Mouse (Mus musculus) liver, embryonic 13.5 days (tissue): Measurements from ENCODE around the gene Ccdc88a. TPM values are rescaled to one million over a fixed set of nuclear protein-coding genes. Genes with fewer than 3 reads are reported as not detected.

Experiments
- ATAC-seq: fragments of 200-750 bp; cut with Nextera tagmentation; 2 replicates; pipeline ENCODE4 v1.8.0; 2017; ENCODE audit warnings: low read depth, mild to moderate bottlenecking, moderate number of reproducible peaks, moderate library complexity
- DNase-seq: peaks from one replicate; pipeline ENCODE4 v3.0.0; 2022
- H3K27ac ChIP-seq: fragments of 300-500 bp; sonication (generic); 2 replicates; pipeline ENCODE4 v1.5.1; 2015; ENCODE audit warnings: moderate library complexity, mild to moderate bottlenecking, inconsistent platforms
- H3K27me3 ChIP-seq: fragments of 300-500 bp; sonication (generic); 2 replicates; pipeline ENCODE4 v1.6.1; 2015; ENCODE audit warnings: mild to moderate bottlenecking, inconsistent platforms
- H3K36me3 ChIP-seq: fragments of 300-500 bp; sonication (generic); 2 replicates; pipeline ENCODE4 v1.6.1; 2015; ENCODE audit warnings: mild to moderate bottlenecking, inconsistent platforms
- H3K4me1 ChIP-seq: fragments of 300-500 bp; sonication (generic); replicated peaks from 2 replicates; pipeline ENCODE4 v1.6.1; 2015; ENCODE audit warnings: inconsistent platforms
- H3K4me2 ChIP-seq: fragments of 300-500 bp; sonication (generic); 2 replicates; pipeline ENCODE4 v1.6.1; 2015; ENCODE audit warnings: inconsistent platforms, mild to moderate bottlenecking, moderate library complexity
- H3K4me3 ChIP-seq: fragments of 300-500 bp; sonication (generic); replicated peaks from 2 replicates; pipeline ENCODE4 v1.5.1; 2015; ENCODE audit warnings: mild to moderate bottlenecking, inconsistent platforms
- H3K9ac ChIP-seq: fragments of 300-500 bp; sonication (generic); 2 replicates; pipeline ENCODE4 v1.6.1; 2015; ENCODE audit warnings: mild to moderate bottlenecking, inconsistent platforms
- H3K9me3 ChIP-seq: fragments of 300-500 bp; sonication (generic); replicated peaks from 2 replicates; pipeline ENCODE4 v1.6.1; 2016; ENCODE audit warnings: inconsistent platforms
- WGBS: fragments of 180-500 bp; shearing (Covaris S2); methylation state at CpG from one replicate; pipeline ENCODE4 v1.1.7; 2015; ENCODE audit not compliant: insufficient replicate concordance; 5-methylcytosine and 5-hydroxymethylcytosine counted together
- polyA plus RNA-seq: library from polyadenylated mRNA; unstranded; fragments of >200 nt; fragmentation: Nextera tagmentation; extraction: Ambion mirVana; gene quantifications from 2 replicates; pipeline ENCODE4 v1.2.1, GENCODE M21; 2015

The Ccdc88a gene
- polyA plus RNA-seq, 1 experiment from 2014 or later, result 5.2 TPM

- no peaks in the 10 kb centered on the region for H3K9me3 ChIP-seq
- no peak overlapping the region for H3K27ac ChIP-seq
- H3K27me3 ChIP-seq, result no peaks in the 10 kb centered on the region
- H3K4me1 ChIP-seq, result peaks cover 13% of the 10 kb centered on the region
- no peak overlapping the region for H3K4me3 ChIP-seq
- H3K36me3 ChIP-seq, result no peaks in the 10 kb centered on the region
- no peak overlapping the region for H3K9ac ChIP-seq
- DNase-seq (no peak), ATAC-seq (no peak)
- WGBS, result 71% methylated on average over 1 of the region's 1 CpGs
- no peak overlapping the region for H3K4me2 ChIP-seq
Observed at GRCm38 (mm10) chr11:29378751-29379150, 5.3 kb downstream of the Ccdc88a start.

- no peak overlapping the region for H3K4me2 ChIP-seq
- no peak for ATAC-seq
- no peaks in the 10 kb centered on the region for H3K9me3 ChIP-seq
- H3K4me3 ChIP-seq, result no peak overlapping the region
- no peak overlapping the region for H3K27ac ChIP-seq
- no peaks in the 10 kb centered on the region for H3K27me3 ChIP-seq
- H3K4me1 ChIP-seq, result peaks cover 9% of the 10 kb centered on the region
- H3K9ac ChIP-seq, result no peak overlapping the region
- no peaks in the 10 kb centered on the region for H3K36me3 ChIP-seq
- DNase-seq, result no peak
- 46% methylated on average over 2 of the region's 2 CpGs for WGBS
Observed at GRCm38 (mm10) chr11:29383493-29383892, 10.0 kb downstream of the Ccdc88a start.

- WGBS, result 23% methylated on average over 1 of the region's 1 CpGs
- Histone ChIP-seq H3K4me2 (no peak overlapping the region), H3K4me3 (no peak overlapping the region), H3K9ac (no peak overlapping the region), H3K4me1 (peaks cover 9% of the 10 kb centered on the region), H3K27ac (no peak overlapping the region), H3K36me3 (no peaks in the 10 kb centered on the region), H3K27me3 (no peaks in the 10 kb centered on the region), H3K9me3 (no peaks in the 10 kb centered on the region)
- DNase-seq (no peak), ATAC-seq (no peak)
Observed at GRCm38 (mm10) chr11:29384001-29384400, 10.5 kb downstream of the Ccdc88a start.

- Histone ChIP-seq H3K27me3 (no peaks in the 10 kb centered on the region), H3K36me3 (no peaks in the 10 kb centered on the region), H3K4me3 (no peak overlapping the region), H3K9me3 (no peaks in the 10 kb centered on the region), H3K4me1 (peaks cover 9% of the 10 kb centered on the region), H3K9ac (no peak overlapping the region), H3K27ac (no peak overlapping the region), H3K4me2 (no peak overlapping the region)
- ATAC-seq (no peak), DNase-seq (no peak)
- WGBS, result 70% methylated on average over 3 of the region's 3 CpGs
Observed at GRCm38 (mm10) chr11:29384617-29385016, 11.2 kb downstream of the Ccdc88a start.

- Histone ChIP-seq H3K4me3 (no peak overlapping the region), H3K36me3 (no peaks in the 10 kb centered on the region), H3K9ac (no peak overlapping the region), H3K9me3 (no peaks in the 10 kb centered on the region), H3K4me1 (peaks cover 8% of the 10 kb centered on the region), H3K4me2 (no peak overlapping the region), H3K27ac (no peak overlapping the region), H3K27me3 (no peaks in the 10 kb centered on the region)
- 74% methylated on average over 4 of the region's 4 CpGs for WGBS
- ATAC-seq (no peak), DNase-seq (no peak)
Observed at GRCm38 (mm10) chr11:29389913-29390312, 16.5 kb downstream of the Ccdc88a start.

GRCm38 (mm10) chr11:29395135-29395746 is 21.8 kb downstream of the Ccdc88a start:
- H3K9me3 ChIP-seq, result no peaks in the 10 kb centered on the region
- no peaks in the 10 kb centered on the region for H3K36me3 ChIP-seq
- H3K4me3 ChIP-seq, result no peak overlapping the region
- whole genome bisulfite sequencing, result 68% methylated on average over 3 of the region's 3 CpGs
- peaks cover 8% of the 10 kb centered on the region for H3K4me1 ChIP-seq
- ATAC-seq (no peak), DNase-seq (no peak)
- H3K27ac ChIP-seq, result no peak overlapping the region
- no peaks in the 10 kb centered on the region for H3K27me3 ChIP-seq
- no peak overlapping the region for H3K9ac ChIP-seq
- H3K4me2 ChIP-seq, result no peak overlapping the region

- WGBS, result 62% methylated on average over 2 of the region's 2 CpGs
- H3K4me1 ChIP-seq, result no peaks in the 10 kb centered on the region
Observed at GRCm38 (mm10) chr11:29400374-29400773, 26.9 kb downstream of the Ccdc88a start.

GRCm38 (mm10) chr11:29406292-29406691 is 32.8 kb downstream of the Ccdc88a start:
- no peak for DNase-seq
- no peak for ATAC-seq
- Histone ChIP-seq H3K36me3 (no peaks in the 10 kb centered on the region), H3K4me2 (no peak overlapping the region), H3K27me3 (no peaks in the 10 kb centered on the region), H3K9me3 (no peaks in the 10 kb centered on the region), H3K9ac (no peak overlapping the region), H3K4me3 (no peak overlapping the region), H3K27ac (no peak overlapping the region), H3K4me1 (no peaks in the 10 kb centered on the region)

More at GRCm38 (mm10) chr11:29400374-29400773, 26.9 kb downstream of the Ccdc88a start:
- Histone ChIP-seq H3K9ac (no peak overlapping the region), H3K4me2 (no peak overlapping the region), H3K4me3 (no peak overlapping the region), H3K27ac (no peak overlapping the region), H3K9me3 (no peaks in the 10 kb centered on the region), H3K27me3 (no peaks in the 10 kb centered on the region), H3K36me3 (no peaks in the 10 kb centered on the region)
- DNase-seq (no peak), ATAC-seq (no peak)

GRCm38 (mm10) chr11:29423496-29423895 is 50.0 kb downstream of the Ccdc88a start:
- no peak overlapping the region for H3K27ac ChIP-seq
- H3K4me1 ChIP-seq, result no peaks in the 10 kb centered on the region
- no peaks in the 10 kb centered on the region for H3K36me3 ChIP-seq
- WGBS, result 66% methylated on average over 3 of the region's 3 CpGs
- H3K4me2 ChIP-seq, result no peak overlapping the region
- DNase-seq (no peak), ATAC-seq (no peak)
- no peak overlapping the region for H3K9ac ChIP-seq
- H3K27me3 ChIP-seq, result no peaks in the 10 kb centered on the region
- no peak overlapping the region for H3K4me3 ChIP-seq
- H3K9me3 ChIP-seq, result no peaks in the 10 kb centered on the region

- DNase-seq (no peak), ATAC-seq (no peak)
- Histone ChIP-seq H3K9ac (no peak overlapping the region), H3K27ac (no peak overlapping the region), H3K36me3 (no peaks in the 10 kb centered on the region), H3K4me2 (no peak overlapping the region), H3K4me1 (no peaks in the 10 kb centered on the region), H3K27me3 (no peaks in the 10 kb centered on the region), H3K9me3 (no peaks in the 10 kb centered on the region), H3K4me3 (no peak overlapping the region)
- WGBS, result 60% methylated on average over 3 of the region's 3 CpGs
Observed at GRCm38 (mm10) chr11:29428774-29429173, 55.3 kb downstream of the Ccdc88a start.

- DNase-seq, result no peak
- no peak for ATAC-seq
- Histone ChIP-seq H3K4me3 (no peak overlapping the region), H3K9me3 (no peaks in the 10 kb centered on the region), H3K36me3 (no peaks in the 10 kb centered on the region), H3K27me3 (no peaks in the 10 kb centered on the region), H3K4me2 (no peak overlapping the region), H3K27ac (no peak overlapping the region), H3K9ac (no peak overlapping the region), H3K4me1 (no peaks in the 10 kb centered on the region)
- 75% methylated on average over 1 of the region's 1 CpGs for WGBS
Observed at GRCm38 (mm10) chr11:29431011-29431410, 57.6 kb downstream of the Ccdc88a start.

GRCm38 (mm10) chr11:29448741-29449140 is 75.3 kb downstream of the Ccdc88a start:
- H3K27ac ChIP-seq, result no peak overlapping the region
- no peak overlapping the region for H3K4me3 ChIP-seq
- H3K36me3 ChIP-seq, result no peaks in the 10 kb centered on the region
- no peak for ATAC-seq
- 72% methylated on average over 2 of the region's 2 CpGs for WGBS
- no peak overlapping the region for H3K4me2 ChIP-seq
- no peaks in the 10 kb centered on the region for H3K4me1 ChIP-seq
- H3K27me3 ChIP-seq, result no peaks in the 10 kb centered on the region
- DNase-seq, result no peak
- H3K9me3 ChIP-seq, result no peaks in the 10 kb centered on the region
- H3K9ac ChIP-seq, result no peak overlapping the region
